Mouse (Mus musculus): Measurements from ENCODE around the gene Sdha. TPM values are rescaled to one million over a fixed set of nuclear protein-coding genes. Genes with fewer than 3 reads are reported as not detected.

The Sdha gene
- 139 and 146 TPM in 2 replicates for polyA plus RNA-seq (2015; fragmentation: Nextera tagmentation; extraction: Ambion mirVana)

DNA sequence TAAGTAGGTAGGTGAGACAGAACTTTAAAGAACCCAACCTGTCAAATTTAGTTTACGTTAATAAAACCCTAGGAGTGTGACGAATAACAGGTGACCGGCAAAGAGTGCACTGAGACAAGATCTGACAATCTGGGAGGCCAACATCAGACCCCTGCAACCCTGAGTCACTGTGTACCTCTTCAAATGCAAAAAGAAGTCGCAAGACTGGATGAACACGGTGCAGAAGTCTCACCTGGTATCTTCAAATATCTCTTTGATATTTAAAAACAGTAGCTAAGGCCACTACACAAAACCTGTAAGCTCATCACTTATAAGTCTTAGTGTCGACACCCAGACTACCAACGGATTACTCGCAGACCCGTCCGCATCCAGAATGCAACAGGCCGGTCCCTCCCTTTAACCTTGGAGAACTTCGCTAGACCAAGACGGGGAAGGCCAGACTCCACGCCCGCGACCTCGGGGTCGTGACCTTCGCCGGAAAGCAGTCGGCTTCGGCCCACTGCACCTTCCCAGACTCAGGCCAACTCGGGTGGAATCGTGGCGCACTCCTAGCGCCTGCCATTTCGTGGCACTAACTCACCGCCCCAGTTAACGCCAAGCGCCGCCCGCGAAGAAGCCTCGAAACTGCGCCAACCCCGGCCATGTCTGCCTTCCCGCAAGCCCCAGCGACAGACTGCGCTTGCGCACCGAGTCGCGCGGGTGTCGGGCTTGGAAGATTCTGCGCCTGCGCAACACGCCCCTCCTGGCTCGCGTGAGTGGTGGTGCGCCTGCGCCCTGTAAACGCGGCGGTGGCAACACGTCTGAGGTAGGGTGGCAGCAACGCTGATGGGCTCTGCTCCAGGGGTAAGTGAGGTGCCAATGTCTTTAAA is at the start of gene Sdha, which contains the start of gene Ccdc127:
Gene Sdha, minus strand, starts transcription at position 715 of the 869 bp plus-strand sequence.
Gene Ccdc127, plus strand, starts transcription at position 744 of the 869 bp plus-strand sequence.

DNA sequence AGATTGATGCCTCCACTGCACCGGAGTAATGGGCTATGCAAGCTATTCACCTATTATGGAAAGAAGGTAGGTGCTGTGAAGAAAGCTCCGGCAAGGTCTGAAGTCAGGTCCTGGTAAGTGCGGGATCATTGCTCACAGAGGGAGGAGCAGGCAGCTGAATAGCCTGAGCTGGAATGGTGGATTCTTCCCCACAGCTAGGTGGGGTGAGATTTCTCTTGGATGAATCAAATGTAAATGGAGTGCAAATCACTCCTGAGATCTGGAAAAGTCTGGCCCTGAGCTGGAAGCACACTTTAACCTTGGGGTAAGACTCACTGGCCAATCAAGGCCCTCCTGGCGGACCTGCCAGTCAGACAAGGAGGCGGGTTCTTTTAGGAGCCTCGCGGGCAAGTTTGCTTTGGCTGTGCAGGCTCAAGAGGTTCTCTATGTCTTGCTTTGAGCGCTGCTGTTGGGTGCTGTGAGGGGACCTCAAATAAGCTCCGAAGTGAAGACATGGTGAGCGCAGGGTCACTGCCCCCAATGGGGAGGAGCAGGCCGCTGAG is 49.3 kb upstream of the Sdha start, which contains the start of gene Ftl1-ps1:
Gene Ftl1-ps1, plus strand, starts transcription at position 397 of the 542 bp plus-strand sequence.

GRCm38 (mm10) chr13:74390371-74390990 is 40.4 kb upstream of the Sdha start, which contains the start of gene Zfp72:
TSS of gene Zfp72 (minus strand) at chr13:74390836.

GRCm38 (mm10) chr13:74363859-74364235 is 13.8 kb upstream of the Sdha start, which contains the start of gene Lrrc14b:
TSS of gene Lrrc14b (minus strand) at chr13:74364005.

DNA sequence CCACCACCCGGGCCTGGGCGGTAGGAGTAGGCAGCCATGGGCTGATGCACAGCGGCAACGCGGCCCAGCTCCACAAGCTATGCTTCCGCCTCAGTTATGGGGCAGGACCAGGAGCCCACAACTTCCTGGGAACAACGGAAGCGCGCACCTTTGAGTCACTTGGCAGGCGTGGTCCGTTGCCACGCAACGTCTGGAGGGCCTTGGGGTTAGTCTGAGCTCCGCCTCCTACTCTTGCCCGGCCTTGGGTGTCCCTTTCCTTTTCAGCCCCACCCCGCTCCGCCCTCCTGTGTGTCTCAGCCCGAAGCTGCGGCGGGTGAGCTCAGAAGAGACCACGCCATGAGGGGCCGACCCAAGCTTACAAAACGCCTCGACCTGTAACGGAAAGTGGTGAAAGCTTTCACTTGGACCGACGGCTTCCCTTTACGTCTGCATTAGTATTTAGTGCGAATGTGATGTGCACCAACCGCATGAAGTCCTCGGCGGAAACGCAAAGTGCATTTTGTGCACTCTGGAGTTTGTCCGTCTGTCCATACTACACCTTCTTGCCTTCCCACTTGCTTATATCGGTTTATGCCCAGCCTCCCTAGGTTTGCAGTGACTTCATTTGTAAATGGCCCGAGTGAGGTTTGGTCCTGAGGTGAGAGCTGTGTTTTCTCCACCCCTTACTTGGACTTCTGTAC is 32.8 kb downstream of the Sdha start, which contains the start of gene Pdcd6:
Gene Pdcd6, minus strand, starts transcription at position 411 of the 680 bp plus-strand sequence.

DNA sequence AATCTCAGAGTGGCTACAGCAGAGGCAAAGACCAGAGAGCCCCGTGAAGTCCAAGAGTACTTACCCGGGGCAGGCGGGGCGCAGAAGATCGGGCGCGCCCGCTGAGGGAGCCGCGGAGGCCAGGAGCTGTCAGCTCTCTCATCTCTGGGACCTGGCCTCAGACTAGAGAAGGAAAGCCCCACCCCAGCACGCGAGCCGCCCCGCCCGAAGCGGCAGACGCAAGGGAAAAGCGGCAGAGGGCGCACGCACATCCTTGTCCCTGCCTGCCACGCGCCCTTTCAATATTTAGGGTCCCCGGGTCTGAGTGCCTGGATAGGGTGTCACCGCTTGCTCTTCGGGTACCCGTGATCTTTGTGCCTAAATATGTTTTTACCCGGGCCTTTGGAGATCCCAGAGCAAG is 57.9 kb downstream of the Sdha start, which contains the start of gene Ahrr:
Gene Ahrr, minus strand, starts transcription at position 165 of the 400 bp plus-strand sequence.

Other genes with a start within 250 kb of the Sdha start
- gene Slc9a3, start 228.8 kb downstream of the Sdha start, polyA plus RNA-seq (2015; fragmentation: Nextera tagmentation; extraction: Ambion mirVana) = 0.02 TPM in 1 of 2 replicates, not detected in the other
- 47.4 and 48.3 TPM in 2 replicates for gene Exoc3, start 141.5 kb downstream of the Sdha start, polyA plus RNA-seq (2015; fragmentation: Nextera tagmentation; extraction: Ambion mirVana)
- gene Ahrr, start 57.9 kb downstream of the Sdha start, polyA plus RNA-seq (2015; fragmentation: Nextera tagmentation; extraction: Ambion mirVana) = 1.1 and 1.4 TPM in 2 replicates
- gene Pdcd6, start 32.7 kb downstream of the Sdha start, polyA plus RNA-seq (2015; fragmentation: Nextera tagmentation; extraction: Ambion mirVana) = 116 and 128 TPM in 2 replicates
- 34.7 and 41.7 TPM in 2 replicates for gene Ccdc127, start within 50 bp of the Sdha start, polyA plus RNA-seq (2015; fragmentation: Nextera tagmentation; extraction: Ambion mirVana)
- not detected in 2 replicates for gene Lrrc14b, start 13.7 kb upstream of the Sdha start, polyA plus RNA-seq (2015; fragmentation: Nextera tagmentation; extraction: Ambion mirVana)
- 1.7 and 1.9 TPM in 2 replicates for gene Zfp72, start 40.6 kb upstream of the Sdha start, polyA plus RNA-seq (2015; fragmentation: Nextera tagmentation; extraction: Ambion mirVana)
- 90.3 and 133 TPM in 2 replicates for gene Ftl1-ps1, start 49.4 kb upstream of the Sdha start, polyA plus RNA-seq (2015; fragmentation: Nextera tagmentation; extraction: Ambion mirVana)
- gene Zfp825, start 143.7 kb upstream of the Sdha start, polyA plus RNA-seq (2015; fragmentation: Nextera tagmentation; extraction: Ambion mirVana) = 10.3 and 10.4 TPM in 2 replicates

All from urinary bladder, postnatal 0 days (tissue).